Mouse (Mus musculus) B cell, adult 2 months (primary cell): ENCODE results near the gene AW209491.

Source experiments
- DNase-seq, 2 experiments: peaks; one replicate each; pipeline ENCODE4 v3.0.0; 2022

AW209491 gene

DNA sequence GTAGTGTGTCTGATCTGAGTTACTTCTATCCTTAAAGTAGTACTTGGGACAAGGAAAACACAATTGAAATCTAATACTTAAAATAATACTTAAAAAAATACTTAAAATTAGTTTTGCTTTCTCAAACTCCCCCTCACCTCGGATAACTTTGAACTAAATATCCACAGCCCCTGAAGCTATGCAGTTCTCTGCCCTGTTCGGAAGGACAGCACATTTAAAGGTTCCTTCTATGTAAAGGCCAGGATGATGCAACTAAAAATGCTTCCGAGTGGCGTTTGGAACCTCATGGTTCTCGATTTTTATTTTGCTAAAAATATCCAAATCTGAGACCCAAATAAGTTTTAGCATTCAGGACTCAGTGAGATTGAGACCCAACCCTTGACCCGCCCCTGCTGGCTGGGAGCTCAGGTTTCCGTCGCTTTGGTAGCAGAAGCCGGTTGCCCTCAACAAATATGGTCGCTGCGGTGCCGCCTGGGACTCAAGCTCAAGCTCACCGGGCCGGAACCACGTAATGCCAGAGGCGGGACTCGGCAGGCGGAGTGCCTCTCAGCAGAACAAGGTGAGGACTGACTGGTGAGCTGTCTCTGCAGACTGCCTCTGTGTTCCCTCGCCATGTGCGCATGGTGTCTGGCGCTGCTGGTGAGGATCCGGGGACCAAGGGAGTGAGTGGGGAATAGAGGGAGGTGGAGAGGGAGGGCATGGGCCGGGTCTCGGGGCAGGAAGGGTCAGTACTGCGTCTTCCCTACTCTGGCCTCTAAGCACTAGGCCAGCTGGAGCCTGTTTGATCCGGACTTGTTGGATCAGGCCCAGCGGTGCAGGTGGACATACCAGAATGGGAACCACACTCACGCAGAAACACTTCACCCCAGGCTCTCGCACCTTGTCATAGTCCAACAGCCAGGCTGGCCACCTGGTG is at the start of gene AW209491:
Gene AW209491, plus strand, starts transcription at position 429 of the 916 bp plus-strand sequence.
- DNase-seq: peak; percentile 89

DNA sequence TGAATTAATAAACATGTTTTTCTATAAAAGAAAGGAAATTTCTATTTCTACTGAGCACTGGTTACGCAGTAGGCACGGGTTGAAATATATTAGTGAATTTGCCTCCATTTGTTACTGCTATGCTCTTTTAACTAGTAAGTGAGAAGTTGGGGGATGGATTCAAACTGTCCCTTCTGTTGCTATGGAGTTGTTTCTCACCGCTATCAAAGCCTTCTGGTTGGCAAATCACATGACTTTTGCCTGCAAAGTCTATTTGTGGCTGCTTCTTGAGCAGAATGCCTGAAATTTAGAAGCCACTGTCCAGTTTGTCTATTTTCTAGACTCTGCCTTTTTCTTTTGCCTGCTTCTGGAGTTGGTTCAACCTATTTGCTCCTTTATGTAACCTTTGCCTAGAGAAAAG is 49.6 kb upstream of the AW209491 start:
- no peak for DNase-seq

DNA sequence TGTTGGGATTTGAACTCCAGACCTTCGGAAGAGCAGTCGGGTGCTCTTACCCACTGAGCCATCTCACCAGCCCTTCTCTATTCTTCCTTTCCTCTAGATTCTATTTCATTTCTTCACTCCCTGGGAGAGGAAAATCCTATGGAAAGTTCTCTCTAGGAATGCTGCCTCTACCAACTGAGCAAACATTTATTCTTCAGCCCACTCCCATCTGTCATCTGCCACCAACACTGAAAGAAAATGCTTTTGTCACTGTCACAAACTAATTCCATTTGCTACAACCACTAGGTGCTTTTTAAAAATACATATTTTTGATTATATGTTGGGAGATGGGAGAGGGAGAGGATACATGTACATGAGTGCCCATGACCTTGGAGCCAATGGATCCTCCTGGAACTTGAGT is 27.2 kb upstream of the AW209491 start:
- DNase-seq: no peak

DNA sequence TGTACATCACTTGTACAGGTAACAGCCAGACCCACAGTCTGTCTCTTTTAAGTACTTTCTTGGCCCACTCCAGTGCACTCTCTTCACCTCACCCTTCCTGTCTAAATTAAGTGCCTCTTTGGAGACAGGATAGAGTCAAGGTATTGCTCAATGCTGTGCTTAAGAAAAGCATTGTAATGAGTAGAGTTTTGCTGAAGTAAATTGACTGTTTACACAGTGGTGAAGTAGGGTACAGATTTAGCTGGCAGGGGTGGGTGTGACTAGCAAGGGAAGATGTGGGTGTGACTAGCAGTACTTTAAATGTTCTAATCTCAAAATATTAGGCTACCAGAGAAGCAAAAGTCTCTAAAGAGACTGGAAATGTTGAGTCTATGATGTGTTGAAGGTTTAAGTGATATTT is 22.3 kb upstream of the AW209491 start:
- no peak for DNase-seq

DNA sequence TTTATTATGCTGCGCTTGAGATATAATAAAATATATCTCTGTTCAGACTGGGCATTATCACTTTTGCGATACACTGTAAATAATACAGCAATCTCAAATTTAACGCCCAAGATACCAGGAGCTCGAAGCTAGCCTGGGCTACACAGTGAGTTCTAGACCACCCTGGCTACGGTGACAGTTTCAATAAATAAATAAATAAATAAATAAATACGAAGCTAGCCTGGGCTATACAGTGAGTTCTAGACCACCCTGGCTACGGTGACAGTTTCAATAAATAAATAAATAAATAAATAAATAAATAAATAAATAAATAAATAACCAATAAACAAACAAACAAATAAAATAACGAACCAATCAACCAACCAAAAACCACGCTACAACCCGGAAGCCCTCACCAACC is 17.5 kb upstream of the AW209491 start:
- no peak for DNase-seq

DNA sequence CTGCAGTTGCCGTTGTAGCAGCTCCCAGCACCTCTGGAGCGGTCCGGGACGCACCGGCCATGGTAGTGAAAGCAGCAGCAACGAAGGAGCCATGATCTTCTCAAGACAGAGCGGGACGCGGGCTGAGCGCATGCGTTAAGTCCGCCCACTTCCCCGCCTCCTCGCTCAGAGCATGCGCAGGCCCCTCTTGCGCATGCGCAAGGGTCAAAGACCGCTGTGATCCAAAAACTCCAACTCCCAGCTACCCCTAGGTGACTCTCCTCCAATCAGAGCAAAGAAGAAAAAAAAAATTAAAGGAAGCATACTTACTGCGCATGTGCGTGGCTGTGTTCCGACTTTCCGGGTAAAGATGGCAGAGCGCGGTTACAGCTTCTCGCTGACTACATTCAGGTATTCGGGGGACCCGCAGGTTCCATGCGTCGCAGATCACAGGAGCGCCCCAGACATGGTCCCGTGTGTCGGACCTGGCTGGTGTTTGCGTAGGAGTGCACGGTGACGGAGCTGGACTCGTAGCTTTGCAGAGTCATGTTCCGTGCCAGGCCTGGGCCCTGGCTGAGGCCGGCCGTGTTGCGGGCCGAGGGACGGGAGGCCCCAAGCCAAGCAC is 16.9 kb upstream of the AW209491 start, which contains the start of the genes Mrpl32 and Psma2:
Gene Mrpl32, minus strand, starts transcription at position 240 of the 604 bp plus-strand sequence.
Gene Psma2, plus strand, starts transcription at position 315 of the 604 bp plus-strand sequence.
- peak; percentile 99 for DNase-seq

DNA sequence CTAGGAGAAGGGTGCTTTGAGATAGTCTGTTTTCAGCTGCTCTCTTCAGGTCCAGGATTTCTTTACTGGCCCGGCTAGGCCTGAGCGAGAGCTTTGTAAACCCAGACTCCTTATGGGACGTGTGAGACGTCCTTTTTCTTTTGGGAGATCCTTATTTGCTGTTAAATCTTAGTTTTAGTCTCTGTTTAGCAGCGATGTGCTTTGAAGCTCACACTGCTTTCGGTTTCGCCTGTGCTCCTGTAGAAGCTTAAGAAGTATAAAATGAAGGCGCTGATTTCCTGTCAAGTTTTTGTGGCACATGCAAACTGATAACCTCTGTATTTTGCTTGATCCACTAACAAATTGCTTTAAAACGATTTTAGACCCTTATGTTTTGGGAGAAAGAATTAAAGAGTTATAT is 16.4 kb upstream of the AW209491 start:
- no peak for DNase-seq

DNA sequence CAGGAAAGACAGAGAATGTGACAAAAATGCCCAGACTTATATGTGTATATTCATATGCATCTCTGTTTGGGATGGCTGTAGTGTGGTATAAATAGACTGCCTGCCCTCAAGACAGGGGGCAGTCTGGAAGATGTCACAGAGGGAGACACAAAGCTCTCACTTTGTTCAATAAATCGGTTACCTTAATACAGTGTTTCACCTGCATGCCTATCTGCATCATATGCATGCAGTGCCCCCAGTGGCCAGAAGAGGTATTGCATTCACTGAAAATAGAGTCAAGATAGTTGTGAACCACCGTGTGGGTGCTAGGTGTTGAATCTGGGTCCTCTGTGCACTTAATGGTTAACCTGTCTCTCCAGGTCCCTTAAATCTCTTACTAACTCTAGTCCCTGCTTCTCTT is 11.2 kb upstream of the AW209491 start:
- peak; percentile 84 to 87 for DNase-seq

DNA sequence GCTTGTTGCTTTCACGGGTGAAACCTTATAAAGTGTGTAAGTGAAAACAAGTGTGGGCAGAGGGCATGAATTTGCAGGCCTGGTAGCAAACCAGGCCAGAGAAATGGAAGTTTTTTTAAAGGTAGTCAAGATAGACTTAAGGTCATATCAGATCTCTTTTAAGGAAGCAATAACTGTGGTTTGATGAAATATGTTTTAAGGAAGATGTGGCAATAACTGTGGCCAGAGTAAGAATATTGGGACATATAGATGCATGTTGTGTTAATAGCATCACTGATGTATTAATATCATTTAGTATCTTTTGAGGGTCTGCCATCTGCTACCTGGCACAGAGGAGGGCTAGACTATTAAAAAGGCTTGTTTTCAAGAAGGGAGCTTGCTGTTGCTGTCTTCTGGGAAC is 10.0 kb downstream of the AW209491 start:
- DNase-seq: no peak

DNA sequence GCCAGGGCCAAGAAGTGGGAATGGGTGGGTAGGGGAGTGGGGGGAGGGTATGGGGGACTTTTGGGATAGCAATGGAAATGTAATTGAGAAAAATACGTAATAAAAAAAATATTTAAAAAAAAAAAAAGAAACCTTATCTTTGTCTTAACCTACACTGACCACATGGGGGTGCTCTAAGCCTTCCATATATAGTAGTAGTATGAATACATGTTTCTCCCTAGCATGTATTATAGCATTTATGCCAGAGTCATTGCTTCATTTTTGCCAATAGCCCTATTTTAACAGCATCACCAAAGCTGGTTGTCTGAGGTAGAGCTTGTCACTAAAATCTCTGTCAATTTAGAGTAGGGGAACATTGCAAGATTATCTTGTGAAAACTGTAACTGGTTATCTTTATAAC is 19.3 kb downstream of the AW209491 start:
- DNase-seq: peak; percentile 10 to 15

DNA sequence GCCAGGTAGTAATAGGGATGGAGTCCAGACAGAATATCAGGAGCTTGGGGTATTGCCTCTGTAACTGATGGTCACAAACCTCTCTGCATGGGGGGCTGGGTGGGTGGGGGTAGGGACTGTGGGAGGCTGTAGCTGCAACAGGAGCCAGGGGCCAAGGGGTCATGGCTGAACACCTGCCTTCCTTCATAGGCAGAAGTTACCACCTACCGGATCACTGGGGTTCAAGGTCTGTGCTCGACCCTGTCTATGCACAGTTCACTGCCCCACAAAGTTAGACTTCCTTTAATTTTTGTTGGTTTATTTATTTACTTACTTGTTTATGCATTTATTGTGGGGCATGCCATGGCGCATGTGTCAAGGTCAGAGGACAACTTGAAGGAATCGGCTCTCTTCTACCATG is 37.2 kb downstream of the AW209491 start:
- no peak for DNase-seq

DNA sequence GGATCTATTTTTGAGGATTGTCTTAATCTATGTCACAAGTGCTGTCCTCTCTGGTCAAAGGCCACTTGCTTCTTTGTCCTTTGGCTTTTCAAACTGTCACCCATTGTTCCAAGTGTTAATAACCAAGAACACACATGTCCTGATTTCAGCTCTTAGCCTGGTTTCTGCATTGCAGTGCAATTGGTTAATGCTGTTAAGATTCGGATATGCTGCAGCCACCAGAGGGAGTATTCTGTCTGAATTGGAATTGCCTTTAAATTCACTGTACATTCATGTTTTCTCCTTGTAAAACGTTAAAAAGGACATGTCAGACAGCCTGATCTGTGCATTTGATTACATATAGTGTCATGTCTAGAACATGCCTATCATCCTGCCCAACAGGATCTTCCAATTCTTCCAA is 40.4 kb downstream of the AW209491 start:
- DNase-seq: no peak
